In genomic region chr17:78736473-78736988, GRCm38 (mm10) we compare ENCODE assay signal across 8 mouse cellular contexts. TPM values are rescaled to one million over a fixed set of nuclear protein-coding genes. Genes with fewer than 3 reads are reported as not detected.
A peak's percentile ranks its signal among the peaks of the same experiment; 100 is the strongest.
DNase-seq lines count a peak whose midpoint lies in the region; ATAC-seq and TF ChIP-seq lines count a peak whose summit lies in the region.

No protein-coding gene starts in this region.

- 0% methylated on average over 57 of the region's 60 CpGs for WGBS in forebrain, embryonic 14.5 days
- WGBS in lung, adult 2 months = 1% methylated on average over 60 of the region's 60 CpGs

- TF ChIP-seq POLR2A in ES-Bruce4 (IDR thresholded peaks at IDR 0.05; ENCODE audit: insufficient read depth, low read length) = peak; percentile 55
- peak; percentile 86; the same call in 1 of the 2 replicates for TF ChIP-seq POLR2A in lung, adult 2 months (IDR thresholded peaks at IDR 0.05; ENCODE audit: borderline replicate concordance, extremely low read depth, low read depth, low read length)

- TF ChIP-seq CTCF in ES-Bruce4 (IDR thresholded peaks at IDR 0.05; ENCODE audit: low read depth, low read length) = no peak
- TF ChIP-seq CTCF in lung, adult 2 months (IDR thresholded peaks at IDR 0.05; ENCODE audit: insufficient read depth, low read length) = no peak

- 0 out of 2 replicates have a peak, but pooled peaks have one; percentile 0 for TF ChIP-seq EP300 in ES-Bruce4 (IDR thresholded peaks at IDR 0.05; ENCODE audit: insufficient read depth, low read depth, low read length)

- intact Hi-C loops in heart, postnatal 25 days (cut with DNase I) = loop anchor here (5.0 kb wide), 1 partner anchor 101 kb away; the partner anchor contains the start of genes Gpatch11 and Heatr5b

- peak; percentile 98 for DNase-seq in forebrain, embryonic 14.5 days (ENCODE audit: low spot score)
- DNase-seq in heart, postnatal 25 days (ENCODE audit: low spot score) = peak; percentile 99
- peak; percentile 99 for DNase-seq in layer of hippocampus, adult 18-20 months (ENCODE audit: low spot score in 2 of 2)
- peak; percentile 100 for DNase-seq in lung, adult 2 months
- peak; percentile 100 for DNase-seq in thymus, adult 18-20 months

- no peaks in the 10 kb centered on the region for H3K9me3 ChIP-seq in ES-Bruce4 (replicated peaks; ENCODE audit: control insufficient read depth, insufficient read depth, low read length, poor library complexity, severe bottlenecking)
- H3K9me3 ChIP-seq in forebrain, embryonic 14.5 days (replicated peaks; ENCODE audit: control insufficient read depth, low read length) = no peaks in the 10 kb centered on the region

- no peaks in the 10 kb centered on the region for H3K4me1 ChIP-seq in ES-Bruce4 (ENCODE audit: control insufficient read depth, insufficient read depth, low read length)
- peaks cover 6% of the 10 kb centered on the region for H3K4me1 ChIP-seq in forebrain, embryonic 14.5 days (ENCODE audit: control insufficient read depth, insufficient read depth, low read length)
- peaks cover 10% of the 10 kb centered on the region for H3K4me1 ChIP-seq in lung, adult 2 months (ENCODE audit: control insufficient read depth, insufficient read depth, low read length)

- peak overlapping the region; percentile 75 for H3K4me2 ChIP-seq in forebrain, embryonic 14.5 days (ENCODE audit: low read length)

- H3K27ac ChIP-seq in ES-Bruce4 (ENCODE audit: insufficient read depth, low read length) = no peak overlapping the region
- H3K27ac ChIP-seq in forebrain, embryonic 14.5 days (ENCODE audit: low read depth, low read length) = peak overlapping the region; percentile 78

- H3K4me3 ChIP-seq in ES-Bruce4 (ENCODE audit: low read depth, low read length) = peak overlapping the region; percentile 71
- peak overlapping the region; percentile 86 for H3K4me3 ChIP-seq in forebrain, embryonic 14.5 days (ENCODE audit: low read depth, low read length)
- peak overlapping the region; percentile 78 for H3K4me3 ChIP-seq in lung, adult 2 months (replicated peaks; ENCODE audit: extremely low read depth, low read depth, low read length)

- H3K27me3 ChIP-seq in ES-Bruce4 (ENCODE audit: control insufficient read depth, insufficient read depth, low read length, poor library complexity, severe bottlenecking) = no peaks in the 10 kb centered on the region
- H3K27me3 ChIP-seq in forebrain, embryonic 14.5 days (replicated peaks; ENCODE audit: control insufficient read depth, insufficient read depth, low read length) = no peaks in the 10 kb centered on the region

- H3K36me3 ChIP-seq in ES-Bruce4 (ENCODE audit: control insufficient read depth, insufficient read depth, low read length, poor library complexity, severe bottlenecking) = no peaks in the 10 kb centered on the region
- no peaks in the 10 kb centered on the region for H3K36me3 ChIP-seq in forebrain, embryonic 14.5 days (ENCODE audit: control insufficient read depth, insufficient read depth, low read length)

- peak; percentile 96 for ATAC-seq in cerebellum, adult (ENCODE audit: insufficient number of reproducible peaks, low FRiP score, low TSS enrichment)
- peak; percentile 99 for ATAC-seq in forebrain, embryonic 14.5 days
- ATAC-seq in neutrophil, adult 5-6 weeks (ENCODE audit: extremely low read depth, insufficient number of reproducible peaks, low FRiP score, poor library complexity, severe bottlenecking) = peak; percentile 95

- H3K9ac ChIP-seq in ES-Bruce4 (ENCODE audit: low read depth, poor library complexity, severe bottlenecking) = peak overlapping the region; percentile 84
- H3K9ac ChIP-seq in forebrain, embryonic 14.5 days (ENCODE audit: low read length) = peak overlapping the region; percentile 91

RNA-seq across cellular contexts. Expression of gene Strn, which starts 0.5 kb away (rescaled TPM):
- polyA plus RNA-seq in ES-Bruce4 (2011; ENCODE audit: insufficient read depth, insufficient read length, low read depth, missing spikeins) = 18.4 and 18.7 TPM in 2 replicates
- polyA plus RNA-seq in forebrain, embryonic 14.5 days (2014; fragmentation: Nextera tagmentation; extraction: Ambion mirVana) = 4.5 and 5.8 TPM in 2 replicates
- total RNA-seq in heart, postnatal 25 days (2021) = 10 to 100 TPM; 23.8 to 25.2 TPM
- total RNA-seq in layer of hippocampus, adult 18-20 months (2021) = 10 to 100 TPM; 55.0 to 58.0 TPM
- polyA plus RNA-seq in lung, adult 2 months (2012; rRNA removed) = 7.2 and 9.6 TPM in 2 replicates
- total RNA-seq in neutrophil, adult 5-6 weeks (2017) = 41.8 and 51.0 TPM in 2 replicates
